Mouse (Mus musculus): Measurements from ENCODE around the gene Calhm1.

Gene Calhm1

DNA sequence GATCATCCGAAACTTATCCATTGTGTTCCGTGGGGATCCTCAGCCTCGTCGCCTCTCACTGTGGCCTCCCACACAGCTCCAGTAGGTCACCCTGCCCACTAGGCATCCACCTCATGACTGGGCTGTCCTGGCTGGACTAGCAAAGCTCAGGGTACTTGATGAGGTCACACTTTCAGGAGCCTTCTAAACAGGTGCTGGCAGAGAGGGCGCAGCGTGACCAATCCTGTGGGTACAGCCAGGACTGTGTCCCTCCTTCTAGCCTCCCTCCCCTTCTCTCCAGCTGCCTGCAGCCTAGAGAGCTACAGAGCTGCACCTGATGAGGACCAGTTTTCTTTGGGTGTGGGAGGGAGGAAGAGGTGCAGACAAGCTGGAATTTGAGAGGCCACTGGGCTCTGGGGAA is at the start of gene Calhm1:
Gene Calhm1, minus strand, starts transcription at position 101 of the 400 bp plus-strand sequence.
- DNase-seq (ENCODE audit: low spot score): no peak

DNA sequence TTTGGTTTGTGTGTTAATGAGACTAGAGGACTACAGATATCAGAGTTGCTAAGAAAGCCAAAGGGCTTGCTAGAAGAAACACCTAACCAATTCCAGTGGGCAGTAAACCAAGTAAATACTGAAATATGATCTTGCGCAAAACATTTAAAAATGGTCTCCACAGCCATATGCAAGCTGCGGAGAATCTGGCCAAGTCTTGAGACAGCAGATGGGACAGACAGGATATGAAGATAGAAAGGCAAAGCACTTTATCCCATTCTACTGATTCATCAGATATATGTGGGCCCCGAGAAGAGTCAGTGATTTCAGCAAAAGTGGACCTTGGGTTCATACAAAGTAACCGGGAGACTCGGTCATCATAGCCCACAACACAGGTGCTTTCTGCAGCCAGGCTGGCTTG is 48.1 kb upstream of the Calhm1 start:
- no peak for DNase-seq (ENCODE audit: low spot score)

DNA sequence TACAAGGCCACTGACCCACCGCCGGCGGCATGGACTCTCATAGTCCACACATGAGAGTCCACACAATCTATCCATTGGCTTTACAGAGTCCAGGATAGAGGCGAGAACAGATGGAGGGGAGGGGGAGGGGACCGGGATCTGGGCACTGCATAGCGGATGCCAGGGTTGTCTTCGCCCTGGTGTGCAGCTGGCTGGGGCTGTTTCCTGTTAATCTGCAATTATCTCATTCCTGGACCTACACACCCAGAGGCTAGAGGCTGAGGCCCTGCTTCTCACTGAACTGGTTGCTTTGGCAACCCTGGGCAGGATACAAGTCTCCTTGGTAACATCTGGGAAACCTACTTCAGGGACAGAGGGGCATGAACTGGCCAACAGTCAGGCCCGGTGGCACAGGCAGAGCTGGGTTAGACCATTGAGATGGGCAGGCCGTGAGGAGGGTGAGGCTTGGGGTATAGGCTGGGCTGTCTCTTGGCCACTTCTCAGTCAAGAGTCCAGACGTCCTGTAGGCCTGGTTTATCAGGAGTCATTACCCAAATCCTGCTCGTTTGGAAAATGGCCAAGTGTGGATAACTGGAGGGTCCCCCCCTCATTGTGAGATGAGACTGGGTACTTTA is 44.6 kb upstream of the Calhm1 start:
- no peak for DNase-seq (ENCODE audit: low spot score)

DNA sequence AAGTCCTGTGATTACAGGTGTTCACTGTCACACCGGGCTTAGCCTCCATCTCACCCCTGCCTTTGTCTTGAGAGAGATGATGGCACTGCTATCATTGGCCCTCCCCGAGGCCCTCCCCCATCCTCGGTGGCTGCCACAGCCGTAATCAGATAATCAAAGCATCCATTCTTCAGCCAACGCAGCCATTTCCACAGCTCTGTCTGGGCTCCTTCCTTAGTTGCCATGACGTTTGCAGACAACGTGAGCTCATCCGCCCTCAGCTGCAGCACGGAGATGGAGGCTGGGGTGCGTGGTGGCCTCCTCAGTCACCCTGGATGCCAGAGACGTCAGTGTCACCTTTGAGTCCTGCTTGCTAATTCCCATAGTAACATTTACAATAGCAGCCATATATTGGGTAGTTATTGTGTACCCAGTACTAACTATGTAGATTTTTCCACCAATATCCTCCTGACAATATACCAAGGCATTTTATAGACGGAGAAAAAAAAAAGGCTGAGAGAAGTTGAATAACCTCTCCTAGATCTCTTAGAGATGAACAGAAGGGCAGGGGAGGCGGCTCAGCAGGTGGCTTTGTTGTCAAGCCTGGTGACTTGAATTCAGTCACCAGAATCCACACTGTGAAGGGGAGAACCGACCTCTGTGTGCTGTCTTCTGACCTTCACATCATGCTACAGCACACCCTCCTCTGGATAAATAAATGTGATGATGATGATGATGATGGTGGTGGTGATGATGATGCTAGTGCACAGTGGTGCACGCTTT is 42.6 kb upstream of the Calhm1 start:
- no peak for DNase-seq (ENCODE audit: low spot score)

DNA sequence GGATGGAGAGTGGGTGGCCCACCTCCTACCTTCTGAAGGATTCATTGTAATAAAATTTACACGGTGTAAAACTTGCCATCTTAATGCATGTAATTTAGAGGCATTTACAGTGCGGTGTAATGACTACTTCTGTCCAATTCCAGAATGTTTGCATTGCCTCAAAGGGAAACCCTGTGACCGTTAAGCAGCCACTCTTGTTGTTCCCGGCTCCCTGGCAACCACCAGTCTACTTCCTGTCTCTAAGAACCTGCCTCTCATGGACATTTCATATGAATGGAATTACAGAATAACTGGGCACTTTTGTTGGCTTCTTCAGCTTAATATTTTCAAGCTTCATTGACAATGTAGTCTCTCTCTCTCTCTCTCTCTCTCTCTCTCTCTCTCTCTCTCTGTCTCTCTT is 40.7 kb upstream of the Calhm1 start:
- DNase-seq (ENCODE audit: low spot score): no peak

DNA sequence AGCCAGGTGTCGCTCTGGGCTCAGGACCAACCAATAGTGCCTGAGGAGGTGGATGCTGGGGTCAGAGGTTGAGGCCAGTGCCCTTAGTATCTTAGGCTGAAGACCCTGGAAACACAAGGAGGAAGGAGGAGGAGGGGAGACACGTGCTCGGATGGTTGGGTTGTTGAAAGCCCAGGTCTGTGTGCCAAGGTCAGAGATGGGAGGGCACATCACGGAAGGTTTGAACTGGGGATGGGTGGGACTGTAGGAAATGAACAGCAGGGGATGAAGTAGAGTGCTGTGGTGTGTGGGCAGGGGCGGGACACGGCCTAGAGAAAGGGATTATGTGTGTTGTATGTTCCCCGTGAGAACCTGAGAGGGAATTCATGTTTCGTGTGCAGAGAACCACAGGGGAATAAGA is 40.2 kb upstream of the Calhm1 start:
- DNase-seq (ENCODE audit: low spot score): no peak

DNA sequence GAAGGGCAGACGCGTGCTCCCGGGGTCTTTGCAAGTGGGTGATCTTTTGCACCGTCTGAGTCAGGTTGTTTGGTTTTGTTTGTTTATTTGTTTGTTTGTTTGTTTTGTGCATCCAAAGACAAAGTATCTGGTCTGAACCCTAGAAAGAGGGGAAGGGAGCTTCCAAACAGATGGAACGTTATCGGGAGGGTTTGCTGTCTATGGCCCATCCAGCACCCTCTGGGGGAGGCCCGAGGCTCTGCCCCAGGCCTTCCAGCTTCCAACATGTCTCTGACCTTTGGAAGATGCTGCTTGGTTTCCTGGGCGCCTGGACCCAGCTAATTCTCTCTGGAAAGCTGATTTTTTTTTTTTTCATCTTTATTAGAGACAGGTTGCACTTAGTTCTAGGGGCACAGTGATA is 36.0 kb upstream of the Calhm1 start:
- no peak for DNase-seq (ENCODE audit: low spot score)

DNA sequence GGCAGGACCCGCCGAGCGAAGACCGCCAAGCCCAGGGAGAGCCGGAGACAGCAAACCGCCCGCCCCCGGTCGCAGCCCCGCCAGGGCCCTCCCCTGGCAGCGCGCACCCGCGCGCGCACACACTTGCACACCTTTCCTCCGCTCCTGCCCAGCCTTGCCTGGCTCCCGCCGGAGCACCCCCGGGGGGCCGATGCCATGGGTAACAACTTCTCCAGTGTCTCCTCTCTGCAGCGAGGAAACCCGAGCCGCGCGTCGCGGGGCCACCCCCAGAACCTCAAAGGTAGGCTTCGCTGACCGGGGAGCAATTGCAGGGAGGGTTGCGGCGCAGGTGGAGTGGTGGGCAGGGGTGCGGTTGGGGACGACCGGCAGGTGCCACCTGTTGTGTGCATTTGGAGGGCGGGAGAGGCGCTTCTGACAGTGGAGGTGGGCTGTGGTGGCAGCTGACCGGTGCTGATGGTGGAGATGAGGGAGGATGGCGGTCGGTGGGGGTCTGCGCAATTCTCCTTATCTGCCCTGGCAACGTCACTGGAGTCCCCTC is 35.3 kb upstream of the Calhm1 start:
- DNase-seq (ENCODE audit: low spot score): peak; percentile 34

DNA sequence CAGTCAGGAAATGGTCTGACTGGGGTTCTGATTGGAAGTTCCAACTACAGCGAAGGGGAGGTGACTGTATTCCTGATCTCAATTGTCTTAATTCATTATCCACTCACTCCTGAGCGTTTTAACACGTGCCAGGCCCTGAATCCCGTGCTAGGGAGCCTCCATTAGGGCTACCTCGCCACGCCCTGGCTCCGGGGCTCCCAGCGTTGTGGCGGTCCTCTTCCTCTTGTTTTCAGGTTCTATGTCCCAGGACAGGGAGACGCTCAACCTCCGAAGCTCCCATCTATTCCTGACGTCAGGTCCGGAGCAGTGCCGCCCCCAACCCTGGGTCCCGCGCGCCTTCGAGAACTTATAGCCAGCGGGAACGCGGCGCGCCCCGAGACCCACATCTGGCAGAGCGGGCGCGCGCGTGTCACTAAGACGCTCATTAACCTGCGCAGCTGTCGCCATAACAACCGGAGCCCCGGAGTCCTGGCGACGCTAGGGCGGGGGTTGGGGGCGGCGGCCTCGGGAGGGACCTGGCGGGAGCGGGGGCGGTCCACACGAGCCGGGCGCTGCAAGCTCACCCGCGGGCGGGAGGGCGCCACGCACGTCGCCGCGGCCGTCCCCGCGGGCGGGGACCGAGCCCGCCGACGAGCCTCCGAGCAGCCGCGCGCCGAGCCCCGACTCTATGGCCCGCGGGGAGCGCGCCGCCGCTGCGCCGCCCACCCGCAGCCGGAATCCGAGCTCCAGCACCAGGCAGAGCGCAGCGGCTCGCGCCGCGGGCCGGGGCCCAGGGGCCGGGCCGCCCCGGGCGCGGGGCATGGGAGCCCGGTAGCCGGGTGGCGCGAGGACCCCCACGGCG is 34.6 kb upstream of the Calhm1 start, which contains the start of gene Neurl1a:
Gene Neurl1a, plus strand, starts transcription at position 390 of the 841 bp plus-strand sequence.
- peak; percentile 40 for DNase-seq (ENCODE audit: low spot score)

DNA sequence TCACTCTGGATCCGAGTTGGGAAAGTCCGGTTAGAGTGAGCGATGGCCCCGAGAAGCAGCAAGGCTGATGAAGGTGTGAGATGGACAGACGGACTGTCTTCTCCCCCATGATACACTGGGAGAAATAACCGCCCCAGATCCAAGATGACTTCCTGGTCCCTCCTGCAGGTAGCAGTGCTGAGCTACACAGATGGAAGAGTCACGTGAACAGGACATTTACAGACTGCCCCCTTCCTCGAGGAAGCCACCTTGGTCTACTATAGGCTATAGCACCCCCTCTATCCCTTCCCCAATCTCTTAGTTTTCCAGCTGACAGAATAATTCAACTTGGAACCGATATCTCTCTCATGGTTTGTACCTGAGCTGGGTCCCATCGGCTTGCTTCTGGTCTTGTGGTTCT is 33.9 kb upstream of the Calhm1 start:
- DNase-seq (ENCODE audit: low spot score): no peak

DNA sequence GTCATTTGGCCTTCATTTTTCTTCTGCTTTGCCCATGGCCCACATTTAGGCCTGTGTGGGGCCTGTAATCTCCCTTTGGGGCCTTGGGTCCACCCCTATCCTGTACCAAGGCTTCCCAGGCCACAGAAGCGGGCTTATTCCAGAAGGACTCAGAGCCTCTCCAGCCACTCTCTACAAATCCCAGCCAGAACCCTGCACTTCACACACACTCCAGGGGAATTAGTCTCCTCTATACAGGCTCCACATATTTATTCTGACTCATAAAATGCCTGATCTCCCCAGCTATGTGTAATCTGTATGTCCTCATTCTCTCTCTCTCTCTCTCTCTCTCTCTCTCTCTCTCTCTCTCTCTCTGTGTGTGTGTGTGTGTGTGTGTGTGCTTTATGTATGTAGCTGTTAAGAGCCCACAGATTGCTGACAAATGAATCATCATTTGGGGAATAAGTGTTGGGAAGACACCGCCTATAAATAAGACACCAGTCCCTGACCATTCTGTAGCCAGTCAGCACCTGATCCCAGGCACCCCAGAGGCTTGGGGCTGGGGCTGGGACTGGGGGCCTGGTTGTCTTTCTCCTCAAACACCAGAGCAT is 33.0 kb upstream of the Calhm1 start:
- no peak for DNase-seq (ENCODE audit: low spot score)

DNA sequence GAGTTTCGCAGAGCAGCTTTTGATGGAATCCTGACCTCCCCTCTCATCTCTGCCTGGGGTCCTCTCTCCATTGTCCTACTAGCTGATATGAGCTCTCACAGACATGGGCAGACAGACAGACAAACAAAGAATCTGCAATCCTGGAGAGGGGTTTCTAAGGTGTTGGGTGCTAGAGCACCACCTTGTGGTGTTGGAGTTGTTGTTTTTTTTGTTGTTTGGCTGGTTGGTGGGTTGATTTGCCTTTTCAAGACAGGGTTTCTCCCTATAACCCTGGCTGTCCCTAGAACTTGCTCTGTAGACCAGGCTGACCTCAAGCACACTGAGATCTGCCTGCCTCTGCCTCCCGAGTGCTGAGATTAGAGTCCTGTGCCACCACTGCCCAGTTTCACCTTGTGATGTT is 31.4 kb upstream of the Calhm1 start:
- no peak for DNase-seq (ENCODE audit: low spot score)

DNA sequence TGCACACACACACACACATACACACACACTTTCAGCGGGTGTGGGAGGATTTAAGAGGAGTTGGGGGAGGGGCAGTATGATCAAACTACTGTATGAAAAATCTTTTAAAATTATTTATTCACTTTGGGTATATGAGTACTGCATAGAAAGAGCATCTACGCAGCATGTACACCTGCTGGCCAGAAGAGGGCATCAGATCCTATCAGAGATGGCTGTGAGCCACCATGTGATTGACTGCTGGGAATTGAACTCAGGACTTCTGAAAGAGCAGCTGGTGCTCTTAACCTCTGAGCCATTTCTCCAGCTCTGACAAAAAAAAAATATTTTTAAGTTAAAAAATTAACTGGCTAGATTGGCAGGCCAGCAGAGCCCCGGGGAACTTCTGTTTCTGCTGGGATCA is 30.5 kb upstream of the Calhm1 start:
- DNase-seq (ENCODE audit: low spot score): no peak

DNA sequence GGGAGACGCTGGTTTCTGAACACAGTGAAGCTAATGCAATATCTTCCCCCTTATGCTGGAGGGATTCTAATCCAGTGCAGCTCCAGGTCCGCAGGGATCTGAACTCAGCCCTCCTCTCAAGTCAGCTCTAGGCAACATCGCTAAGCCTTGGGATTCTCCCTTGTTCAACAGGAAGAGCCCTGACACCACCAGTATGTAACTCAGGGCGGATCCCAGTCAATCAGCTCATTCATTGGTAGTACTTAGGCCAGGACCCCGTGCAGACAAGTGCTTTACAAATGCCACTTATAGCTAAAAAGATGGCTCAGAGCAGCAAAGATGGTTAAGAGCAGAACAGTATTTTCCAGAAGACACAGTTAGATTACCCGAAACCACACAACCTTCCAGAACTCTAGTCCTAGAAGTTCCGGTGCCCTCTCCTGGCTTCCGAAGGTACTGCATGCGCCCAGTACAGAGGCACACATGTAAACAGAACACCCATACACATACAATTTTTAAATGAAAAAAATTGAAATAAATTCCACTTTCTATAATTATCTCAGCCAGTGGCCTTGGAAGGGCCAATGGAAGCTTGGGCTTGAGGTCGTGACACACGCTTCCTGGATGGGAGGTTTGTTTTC is 24.8 kb upstream of the Calhm1 start:
- DNase-seq (ENCODE audit: low spot score): peak; percentile 83

DNA sequence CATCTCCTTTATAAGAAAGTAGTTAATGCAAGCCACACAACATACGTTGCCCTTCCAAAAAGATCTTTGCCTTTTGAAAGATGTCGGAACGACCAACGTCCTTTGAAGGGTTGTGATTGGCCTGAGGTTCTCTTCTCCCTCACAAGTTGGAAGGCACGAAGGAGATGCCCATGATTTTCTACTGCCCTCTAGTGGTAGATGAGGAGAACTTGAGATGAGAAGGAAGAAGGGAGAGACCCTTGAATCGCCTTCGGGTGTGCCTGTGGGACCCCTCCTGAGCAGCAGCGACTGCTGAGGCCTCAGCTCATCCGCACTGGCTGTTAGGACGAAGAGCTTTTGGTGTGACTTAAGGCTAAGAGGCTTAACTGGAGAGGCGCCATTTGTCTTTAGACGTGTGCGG is 24.2 kb upstream of the Calhm1 start:
- DNase-seq (ENCODE audit: low spot score): peak; percentile 19

DNA sequence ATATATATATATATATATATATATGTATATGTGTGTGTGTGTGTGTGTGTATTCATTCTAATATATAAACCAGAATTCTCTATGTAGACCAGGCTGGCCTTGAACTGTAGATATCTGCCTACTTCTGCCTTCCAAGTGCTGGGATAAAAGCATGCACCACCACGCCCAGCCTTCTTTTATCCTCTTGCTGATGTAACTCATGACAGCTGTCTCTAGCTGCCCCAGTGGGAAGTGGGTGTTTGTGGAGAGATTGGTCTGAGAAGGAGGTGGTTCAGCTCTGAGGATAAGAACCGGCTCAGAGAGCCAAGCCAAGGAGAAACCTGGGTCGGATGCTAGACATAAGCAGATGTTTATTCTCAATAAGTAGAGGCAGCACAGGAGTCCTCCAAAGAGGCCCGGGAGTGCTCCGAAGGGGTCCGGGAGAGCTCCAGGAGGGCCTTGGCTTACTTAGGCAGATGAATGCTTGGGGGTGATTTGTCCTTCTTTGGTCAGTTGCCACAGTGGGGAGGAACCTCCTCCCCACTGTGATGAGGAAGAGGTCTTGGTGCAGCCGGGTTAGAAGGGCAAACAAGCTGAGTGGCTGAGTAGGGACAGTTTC is 23.7 kb upstream of the Calhm1 start:
- no peak for DNase-seq (ENCODE audit: low spot score)

DNA sequence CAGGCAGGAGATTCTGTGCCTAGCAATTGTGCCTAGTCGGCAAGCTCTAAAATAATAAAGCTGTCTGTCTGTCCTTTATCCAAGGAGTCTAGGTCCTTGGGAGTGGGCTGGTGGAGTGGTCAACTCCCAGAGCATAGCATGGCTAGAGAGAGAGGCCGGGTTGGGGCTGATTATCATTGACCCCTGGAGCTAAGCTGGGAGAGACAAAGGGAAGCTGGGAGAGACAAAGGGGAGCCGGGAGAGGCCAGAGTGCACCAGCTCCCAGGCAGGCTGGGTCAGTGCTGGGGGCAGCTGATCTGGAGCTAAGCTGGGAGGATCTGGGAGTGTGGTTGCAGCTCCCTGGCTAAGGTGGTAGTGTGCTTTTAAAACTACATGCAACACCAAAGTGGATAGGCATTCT is 22.7 kb upstream of the Calhm1 start:
- no peak for DNase-seq (ENCODE audit: low spot score)

DNA sequence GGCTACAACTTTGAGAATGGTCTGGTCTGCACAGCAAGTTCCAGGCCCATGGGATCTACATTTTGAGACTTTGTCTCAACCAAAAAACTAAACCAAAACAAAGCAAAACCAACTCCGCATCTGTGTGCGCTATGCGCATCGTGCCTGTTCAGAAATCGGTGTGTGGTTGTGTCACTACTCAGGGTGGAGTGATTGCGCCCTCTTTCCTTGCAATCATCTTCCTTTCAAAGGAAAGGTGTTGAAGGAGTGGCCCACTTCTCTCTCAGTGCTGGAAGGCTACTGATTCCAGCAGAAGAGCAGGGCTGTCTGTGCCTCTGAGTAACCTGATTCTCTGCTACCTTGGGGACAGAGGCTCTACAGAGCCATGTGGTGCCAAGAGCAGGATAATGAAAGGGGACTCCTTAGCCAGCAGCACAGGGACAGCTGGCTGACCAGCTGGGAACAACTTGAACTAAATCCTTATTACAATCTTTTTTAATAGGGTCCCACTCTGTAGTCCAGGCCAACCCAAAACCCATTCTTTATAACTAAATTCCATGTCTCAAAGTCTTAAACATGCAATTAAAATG is 19.2 kb upstream of the Calhm1 start:
- no peak for DNase-seq (ENCODE audit: low spot score)

DNA sequence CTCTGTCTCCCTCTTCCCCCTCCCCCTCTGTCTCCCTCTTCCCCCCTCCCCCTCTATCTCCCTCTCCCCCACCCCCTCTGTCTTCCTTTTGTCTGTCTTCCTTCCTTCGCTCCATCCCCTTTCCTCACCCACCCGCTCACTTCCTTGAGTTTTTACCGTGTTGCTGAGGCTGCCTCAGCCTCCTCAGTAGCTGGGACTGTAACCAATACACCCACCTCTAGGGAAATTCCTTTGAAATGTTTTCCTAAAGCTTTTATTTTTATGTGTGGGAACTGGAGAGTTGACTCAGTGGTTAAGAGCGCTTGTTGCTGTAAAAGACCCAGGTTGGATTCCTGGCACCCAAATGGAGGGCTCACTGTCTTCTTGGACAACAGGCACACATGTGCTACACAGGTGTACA is 17.6 kb upstream of the Calhm1 start:
- no peak for DNase-seq (ENCODE audit: low spot score)

DNA sequence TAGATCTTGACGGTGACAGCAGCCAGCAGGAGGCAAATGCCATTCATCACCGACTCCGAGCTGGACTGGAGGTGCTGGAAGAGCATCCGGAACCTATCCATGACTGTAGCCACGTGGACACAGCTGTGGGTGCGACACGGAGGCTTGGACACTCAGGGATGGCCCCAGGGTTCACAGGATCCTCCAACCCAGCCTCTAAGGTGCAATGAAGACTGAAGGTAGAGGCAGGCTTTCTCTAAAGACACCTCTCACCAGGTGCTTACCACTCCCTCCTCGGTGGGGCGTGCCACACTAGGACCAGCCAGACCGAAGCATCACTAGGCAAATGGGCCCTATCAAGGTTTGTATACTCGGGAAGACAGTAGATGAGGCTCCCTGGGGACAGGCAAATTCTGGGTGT is 13.6 kb upstream of the Calhm1 start, which contains the start of gene Calhm3:
Gene Calhm3, minus strand, starts transcription at position 101 of the 400 bp plus-strand sequence.
- DNase-seq (ENCODE audit: low spot score): no peak

DNA sequence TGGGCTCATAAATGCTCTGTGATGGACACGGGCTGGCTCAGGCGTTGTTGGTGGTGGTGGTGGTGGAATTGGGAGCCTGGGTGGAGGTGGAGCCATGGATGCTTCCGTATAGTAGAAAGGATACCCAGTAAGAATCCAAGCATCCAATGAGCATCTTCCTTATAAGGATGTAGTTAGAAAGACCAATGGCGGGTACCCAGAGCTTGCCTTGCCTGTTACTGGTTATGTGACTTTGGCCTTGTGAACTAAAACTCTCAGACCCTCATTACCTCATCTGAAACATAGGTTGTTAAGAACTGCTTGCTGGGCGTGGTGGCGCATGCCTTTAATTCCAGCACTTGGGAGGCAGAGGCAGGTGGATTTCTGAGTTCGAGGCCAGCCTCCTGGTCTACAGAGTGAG is 9.7 kb upstream of the Calhm1 start:
- DNase-seq (ENCODE audit: low spot score): no peak
